Mouse (Mus musculus): ENCODE results near the gene Vamp2. TPM values are rescaled to one million over a fixed set of nuclear protein-coding genes. Genes with fewer than 3 reads are reported as not detected.

The Vamp2 gene
- 66.7 and 67.7 TPM in 2 replicates for polyA plus RNA-seq (2015; fragmentation: Nextera tagmentation; extraction: Ambion mirVana)

GRCm38 (mm10) chr11:69088103-69088855, at the start of gene Vamp2:
Gene Vamp2 (plus strand): TSS chr11:69088490.
- H3K27me3 ChIP-seq (ENCODE audit: insufficient read depth, low read length), result no peaks in the 10 kb centered on the region
- no peak for TF ChIP-seq CTCF (IDR thresholded peaks at IDR 0.05; ENCODE audit: low read depth)

GRCm38 (mm10) chr11:69045531-69046394, 42.5 kb upstream of the Vamp2 start, which contains the start of gene Aurkb:
Gene Aurkb (plus strand): TSS chr11:69045647.
- no peak for TF ChIP-seq CTCF (IDR thresholded peaks at IDR 0.05; ENCODE audit: low read depth)
- Histone ChIP-seq H3K4me1 (replicated peaks; ENCODE audit: insufficient read depth, low read length) (peaks cover 11% of the 10 kb centered on the region), H3K36me3 (ENCODE audit: insufficient read depth, low read length) (0 out of 2 replicates have a peak, but pooled peaks cover 13% of the 10 kb centered on the region), H3K4me2 (ENCODE audit: low read length) (peak within 1 kb of the TSS; percentile 87), H3K27me3 (ENCODE audit: insufficient read depth, low read length) (no peaks in the 10 kb centered on the region), H3K9ac (ENCODE audit: low read depth, low read length) (peak within 1 kb of the TSS; percentile 66), H3K4me3 (replicated peaks; ENCODE audit: low read depth, low read length) (peak within 1 kb of the TSS; percentile 80), H3K9me3 (replicated peaks; ENCODE audit: low read length) (no peaks in the 10 kb centered on the region), H3K27ac (peak within 1 kb of the TSS; percentile 84)
- under 1% methylated on average over 52 of the region's 54 CpGs for WGBS
- ATAC-seq (replicated peaks; ENCODE audit: low FRiP score, low read depth) (peak; percentile 63), DNase-seq (ENCODE audit: low spot score) (peak; percentile 97)

More at GRCm38 (mm10) chr11:69088103-69088855, at the start of gene Vamp2:
- under 1% methylated on average over 59 of the region's 67 CpGs for WGBS
- H3K9me3 ChIP-seq (replicated peaks; ENCODE audit: low read length), result no peaks in the 10 kb centered on the region
- peaks cover 12% of the 10 kb centered on the region for H3K4me1 ChIP-seq (replicated peaks; ENCODE audit: insufficient read depth, low read length)
- peak within 1 kb of the TSS; percentile 95 for H3K4me2 ChIP-seq (ENCODE audit: low read length)
- peak within 1 kb of the TSS; percentile 100 for H3K4me3 ChIP-seq (replicated peaks; ENCODE audit: low read depth, low read length)
- H3K27ac ChIP-seq, result peak within 1 kb of the TSS; percentile 98
- peak; percentile 76 for ATAC-seq (replicated peaks; ENCODE audit: low FRiP score, low read depth)
- H3K36me3 ChIP-seq (ENCODE audit: insufficient read depth, low read length), result peaks cover 15% of the 10 kb centered on the region; the same call in 1 of the 2 replicates
- peak within 1 kb of the TSS; percentile 100 for H3K9ac ChIP-seq (ENCODE audit: low read depth, low read length)
- peak; percentile 88 for DNase-seq (ENCODE audit: low spot score)

GRCm38 (mm10) chr11:69046395-69046774, 41.9 kb upstream of the Vamp2 start:
- 6% methylated on average over 9 of the region's 9 CpGs for WGBS

GRCm38 (mm10) chr11:69047592-69047991, 40.7 kb upstream of the Vamp2 start:
- H3K9ac ChIP-seq (ENCODE audit: low read depth, low read length), result 0 out of 2 replicates have a peak overlapping the region, but pooled peaks have one; percentile 18
- TF ChIP-seq CTCF (IDR thresholded peaks at IDR 0.05; ENCODE audit: low read depth), result no peak
- H3K9me3 ChIP-seq (replicated peaks; ENCODE audit: low read length), result no peaks in the 10 kb centered on the region
- 90% methylated on average over 12 of the region's 12 CpGs for whole genome bisulfite sequencing
- peaks cover 11% of the 10 kb centered on the region for H3K4me1 ChIP-seq (replicated peaks; ENCODE audit: insufficient read depth, low read length)
- H3K4me3 ChIP-seq (replicated peaks; ENCODE audit: low read depth, low read length), result no peak overlapping the region
- DNase-seq (ENCODE audit: low spot score) (no peak), ATAC-seq (replicated peaks; ENCODE audit: low FRiP score, low read depth) (no peak)
- H3K27ac ChIP-seq, result no peak overlapping the region
- H3K36me3 ChIP-seq (ENCODE audit: insufficient read depth, low read length), result 0 out of 2 replicates have a peak, but pooled peaks cover 17% of the 10 kb centered on the region
- 0 out of 2 replicates have a peak overlapping the region, but pooled peaks have one; percentile 87 for H3K4me2 ChIP-seq (ENCODE audit: low read length)
- no peaks in the 10 kb centered on the region for H3K27me3 ChIP-seq (ENCODE audit: insufficient read depth, low read length)

More at GRCm38 (mm10) chr11:69046395-69046774, 41.9 kb upstream of the Vamp2 start:
- H3K9me3 ChIP-seq (replicated peaks; ENCODE audit: low read length), result no peaks in the 10 kb centered on the region
- H3K4me3 ChIP-seq (replicated peaks; ENCODE audit: low read depth, low read length), result peak overlapping the region; percentile 80
- H3K27me3 ChIP-seq (ENCODE audit: insufficient read depth, low read length), result no peaks in the 10 kb centered on the region
- DNase-seq (ENCODE audit: low spot score) (no peak), ATAC-seq (replicated peaks; ENCODE audit: low FRiP score, low read depth) (no peak)
- peak overlapping the region; percentile 84; the same call in 1 of the 2 replicates for H3K27ac ChIP-seq
- peak overlapping the region; percentile 66 for H3K9ac ChIP-seq (ENCODE audit: low read depth, low read length)
- peaks cover 11% of the 10 kb centered on the region for H3K4me1 ChIP-seq (replicated peaks; ENCODE audit: insufficient read depth, low read length)
- H3K36me3 ChIP-seq (ENCODE audit: insufficient read depth, low read length), result 0 out of 2 replicates have a peak, but pooled peaks cover 17% of the 10 kb centered on the region
- peak overlapping the region; percentile 87 for H3K4me2 ChIP-seq (ENCODE audit: low read length)
- TF ChIP-seq CTCF (IDR thresholded peaks at IDR 0.05; ENCODE audit: low read depth), result no peak

GRCm38 (mm10) chr11:69048151-69048550, 40.1 kb upstream of the Vamp2 start:
- H3K4me2 ChIP-seq (ENCODE audit: low read length), result no peak overlapping the region
- peaks cover 11% of the 10 kb centered on the region for H3K4me1 ChIP-seq (replicated peaks; ENCODE audit: insufficient read depth, low read length)
- H3K36me3 ChIP-seq (ENCODE audit: insufficient read depth, low read length), result 0 out of 2 replicates have a peak, but pooled peaks cover 17% of the 10 kb centered on the region
- WGBS, result 88% methylated on average over 14 of the region's 14 CpGs
- H3K27me3 ChIP-seq (ENCODE audit: insufficient read depth, low read length), result no peaks in the 10 kb centered on the region
- no peaks in the 10 kb centered on the region for H3K9me3 ChIP-seq (replicated peaks; ENCODE audit: low read length)
- no peak for DNase-seq (ENCODE audit: low spot score)
- 0 out of 2 replicates have a peak overlapping the region, but pooled peaks have one; percentile 18 for H3K9ac ChIP-seq (ENCODE audit: low read depth, low read length)
- ATAC-seq (replicated peaks; ENCODE audit: low FRiP score, low read depth), result no peak
- no peak for TF ChIP-seq CTCF (IDR thresholded peaks at IDR 0.05; ENCODE audit: low read depth)
- H3K4me3 ChIP-seq (replicated peaks; ENCODE audit: low read depth, low read length), result no peak overlapping the region
- H3K27ac ChIP-seq, result no peak overlapping the region

GRCm38 (mm10) chr11:69050748-69051147, 37.5 kb upstream of the Vamp2 start:
- Histone ChIP-seq H3K9me3 (replicated peaks; ENCODE audit: low read length) (no peaks in the 10 kb centered on the region), H3K36me3 (ENCODE audit: insufficient read depth, low read length) (0 out of 2 replicates have a peak, but pooled peaks cover 17% of the 10 kb centered on the region), H3K9ac (ENCODE audit: low read depth, low read length) (no peak overlapping the region), H3K27me3 (ENCODE audit: insufficient read depth, low read length) (no peaks in the 10 kb centered on the region), H3K27ac (no peak overlapping the region), H3K4me1 (replicated peaks; ENCODE audit: insufficient read depth, low read length) (peaks cover 11% of the 10 kb centered on the region), H3K4me2 (ENCODE audit: low read length) (no peak overlapping the region), H3K4me3 (replicated peaks; ENCODE audit: low read depth, low read length) (no peak overlapping the region)
- no peak for TF ChIP-seq CTCF (IDR thresholded peaks at IDR 0.05; ENCODE audit: low read depth)
- no peak for DNase-seq (ENCODE audit: low spot score)
- no peak for ATAC-seq (replicated peaks; ENCODE audit: low FRiP score, low read depth)
- WGBS, result 89% methylated on average over 8 of the region's 8 CpGs

Data from kidney, postnatal 0 days (tissue).